Mouse (Mus musculus): ENCODE measurements around the gene Basp1.

- TF ChIP-seq CTCF (IDR thresholded peaks at IDR 0.05; ENCODE audit: borderline replicate concordance, control insufficient read depth, extremely low read depth, insufficient read depth, low read length, poor library complexity) (no peak), POLR2A (IDR thresholded peaks at IDR 0.05; ENCODE audit: control insufficient read depth, extremely low read depth, insufficient read depth, low read length, poor library complexity) (no peak)
Measured at GRCm38 (mm10) chr15:25448703-25449340, 35.3 kb upstream of the Basp1 start.
